Mouse (Mus musculus): ENCODE measurements at regions not wholly inside any gene's neighbourhood (a gene's known extent, or its start where the extent isn't known, plus 50 kb on each side); places are given as distances from the start of the nearest gene placed in this dataset.

DNA sequence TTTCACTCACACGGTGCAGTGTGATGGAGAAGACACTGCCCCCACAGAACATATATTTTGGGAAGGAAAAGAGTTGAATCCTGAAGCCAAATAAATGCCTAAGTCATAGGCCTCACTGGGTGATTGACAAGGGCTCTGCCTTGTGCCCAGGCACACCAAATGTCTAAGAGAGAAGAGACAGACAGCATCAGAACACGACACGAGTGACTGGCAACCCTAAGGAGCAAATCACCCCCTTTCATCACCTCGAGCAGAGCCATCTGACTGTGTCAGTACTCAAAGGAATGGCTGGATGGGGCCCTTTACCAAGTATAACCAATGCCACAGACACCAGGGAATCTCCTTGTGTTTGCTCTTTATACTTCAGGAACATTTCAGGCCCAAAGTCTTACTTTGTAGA lies 815.6 kb downstream of the Car8 start:
- Histone ChIP-seq H3K9me3 (ENCODE audit: control insufficient read depth, low read length) (no peaks in the 10 kb centered on the region), H3K9ac (ENCODE audit: low read depth, low read length) (no peak overlapping the region), H3K4me2 (ENCODE audit: low read length) (no peak overlapping the region), H3K27me3 (replicated peaks; ENCODE audit: control insufficient read depth, insufficient read depth, low read length) (no peaks in the 10 kb centered on the region), H3K4me3 (ENCODE audit: low read length) (no peak overlapping the region), H3K4me1 (ENCODE audit: control insufficient read depth, insufficient read depth, low read depth, low read length) (no peaks in the 10 kb centered on the region), H3K27ac (ENCODE audit: low read depth, low read length) (no peak overlapping the region), H3K36me3 (ENCODE audit: control insufficient read depth, insufficient read depth, low read length) (no peaks in the 10 kb centered on the region)
- 79% methylated on average over 4 of the region's 4 CpGs for WGBS
- no peak for ATAC-seq

DNA sequence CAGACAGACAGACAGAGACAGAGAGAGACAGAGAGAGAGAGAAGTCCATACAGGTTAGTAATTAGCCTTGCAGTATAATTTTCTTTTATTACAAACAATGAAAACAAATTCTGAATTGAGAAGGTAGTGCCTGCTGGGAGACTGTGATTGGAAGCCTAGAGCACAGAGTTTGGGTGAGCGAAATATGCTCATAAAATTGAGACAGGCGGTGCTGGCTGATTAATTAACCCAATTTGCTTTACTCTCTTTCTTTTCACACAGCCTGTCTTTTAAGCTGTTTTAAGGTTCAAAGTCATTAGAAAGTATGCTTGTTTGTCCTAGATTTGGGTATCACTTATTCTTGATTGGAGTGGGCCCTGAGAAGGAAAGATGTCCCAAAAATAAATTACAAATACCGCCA lies 816.1 kb downstream of the Car8 start:
- H3K27ac ChIP-seq (ENCODE audit: low read depth, low read length): no peak overlapping the region
- H3K27me3 ChIP-seq (replicated peaks; ENCODE audit: control insufficient read depth, insufficient read depth, low read length): no peaks in the 10 kb centered on the region
- H3K36me3 ChIP-seq (ENCODE audit: control insufficient read depth, insufficient read depth, low read length): no peaks in the 10 kb centered on the region
- no peak overlapping the region for H3K4me3 ChIP-seq (ENCODE audit: low read length)
- ATAC-seq: no peak
- H3K9me3 ChIP-seq (ENCODE audit: control insufficient read depth, low read length): no peaks in the 10 kb centered on the region
- no peak overlapping the region for H3K4me2 ChIP-seq (ENCODE audit: low read length)
- no peak overlapping the region for H3K9ac ChIP-seq (ENCODE audit: low read depth, low read length)
- no peaks in the 10 kb centered on the region for H3K4me1 ChIP-seq (ENCODE audit: control insufficient read depth, insufficient read depth, low read depth, low read length)
- WGBS: 84% methylated on average over 3 of the region's 3 CpGs

DNA sequence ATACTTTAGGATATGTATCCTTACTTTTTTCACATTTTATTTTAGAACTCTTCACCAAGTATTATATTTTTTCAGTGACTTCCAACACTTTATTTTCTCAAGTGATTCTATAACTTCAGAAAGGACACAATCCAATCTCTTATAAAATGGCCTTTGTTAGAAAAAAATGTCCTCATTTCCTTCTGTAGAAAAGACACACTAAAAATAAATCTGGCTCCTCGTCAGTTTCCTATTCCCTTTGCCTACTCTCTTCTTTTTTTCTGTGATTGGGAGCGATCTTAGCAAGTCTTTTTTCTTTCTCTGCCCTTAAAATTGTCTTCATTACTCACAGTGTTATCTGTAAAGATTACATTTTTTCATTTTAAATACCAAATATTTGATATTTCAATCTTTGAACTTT lies 824.5 kb downstream of the Car8 start:
- Histone ChIP-seq H3K9ac (ENCODE audit: low read depth, low read length) (no peak overlapping the region), H3K27me3 (replicated peaks; ENCODE audit: control insufficient read depth, insufficient read depth, low read length) (no peaks in the 10 kb centered on the region), H3K36me3 (ENCODE audit: control insufficient read depth, insufficient read depth, low read length) (no peaks in the 10 kb centered on the region), H3K4me2 (ENCODE audit: low read length) (no peak overlapping the region), H3K4me3 (ENCODE audit: low read length) (no peak overlapping the region), H3K9me3 (ENCODE audit: control insufficient read depth, low read length) (no peaks in the 10 kb centered on the region), H3K4me1 (ENCODE audit: control insufficient read depth, insufficient read depth, low read depth, low read length) (no peaks in the 10 kb centered on the region), H3K27ac (ENCODE audit: low read depth, low read length) (no peak overlapping the region)
- WGBS: 65% methylated on average over 2 of the region's 2 CpGs
- no peak for ATAC-seq

DNA sequence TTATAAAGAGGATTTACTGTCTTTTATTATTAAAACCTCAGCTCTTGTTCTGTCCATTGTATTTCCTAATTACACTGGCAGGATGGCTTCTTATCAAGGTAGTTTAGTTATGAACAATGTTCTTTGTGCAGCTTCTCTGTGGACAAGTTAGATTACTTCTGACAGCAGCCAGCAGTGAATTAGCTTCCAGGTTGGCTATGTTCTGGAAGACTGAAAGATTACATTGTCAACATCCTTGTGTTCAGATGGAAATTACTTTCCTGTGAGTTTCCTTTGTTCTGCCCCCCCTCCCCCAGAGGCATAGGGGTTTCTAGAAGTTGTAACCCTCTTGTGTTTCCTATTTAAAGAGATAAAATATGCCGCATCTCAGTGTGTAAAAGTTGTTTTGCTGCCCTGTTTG lies 846.1 kb downstream of the Car8 start:
- no peak for ATAC-seq
- Histone ChIP-seq H3K4me1 (ENCODE audit: control insufficient read depth, insufficient read depth, low read depth, low read length) (no peaks in the 10 kb centered on the region), H3K9me3 (ENCODE audit: control insufficient read depth, low read length) (no peaks in the 10 kb centered on the region), H3K36me3 (ENCODE audit: control insufficient read depth, insufficient read depth, low read length) (no peaks in the 10 kb centered on the region), H3K9ac (ENCODE audit: low read depth, low read length) (no peak overlapping the region), H3K4me3 (ENCODE audit: low read length) (no peak overlapping the region), H3K27ac (ENCODE audit: low read depth, low read length) (no peak overlapping the region), H3K27me3 (replicated peaks; ENCODE audit: control insufficient read depth, insufficient read depth, low read length) (no peaks in the 10 kb centered on the region), H3K4me2 (ENCODE audit: low read length) (no peak overlapping the region)
- WGBS: 56% methylated on average over 1 of the region's 1 CpGs

DNA sequence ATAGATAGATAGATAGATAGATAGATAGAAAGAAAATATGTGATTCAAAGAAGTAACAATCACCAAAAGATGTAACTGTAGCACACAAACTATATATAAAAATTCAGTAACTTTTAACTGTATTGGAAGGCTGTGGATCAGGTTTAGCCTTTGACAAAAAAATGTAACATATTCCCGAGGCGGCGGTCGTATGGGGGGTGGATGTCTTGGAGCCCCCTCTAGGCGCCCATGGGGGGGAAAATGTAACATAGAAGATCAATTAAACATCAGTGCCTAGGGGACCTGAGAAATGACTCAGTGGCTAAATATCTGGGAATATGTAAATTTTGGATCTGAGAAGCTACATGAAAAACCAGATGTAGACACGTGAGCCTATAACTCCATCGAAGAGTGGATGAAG lies 847.2 kb downstream of the Car8 start:
- H3K36me3 ChIP-seq (ENCODE audit: control insufficient read depth, insufficient read depth, low read length): no peaks in the 10 kb centered on the region
- H3K9ac ChIP-seq (ENCODE audit: low read depth, low read length): no peak overlapping the region
- no peak for ATAC-seq
- no peak overlapping the region for H3K4me3 ChIP-seq (ENCODE audit: low read length)
- no peaks in the 10 kb centered on the region for H3K9me3 ChIP-seq (ENCODE audit: control insufficient read depth, low read length)
- H3K4me1 ChIP-seq (ENCODE audit: control insufficient read depth, insufficient read depth, low read depth, low read length): no peaks in the 10 kb centered on the region
- no peak overlapping the region for H3K27ac ChIP-seq (ENCODE audit: low read depth, low read length)
- H3K4me2 ChIP-seq (ENCODE audit: low read length): no peak overlapping the region
- no peaks in the 10 kb centered on the region for H3K27me3 ChIP-seq (replicated peaks; ENCODE audit: control insufficient read depth, insufficient read depth, low read length)
- WGBS: 83% methylated on average over 7 of the region's 7 CpGs

DNA sequence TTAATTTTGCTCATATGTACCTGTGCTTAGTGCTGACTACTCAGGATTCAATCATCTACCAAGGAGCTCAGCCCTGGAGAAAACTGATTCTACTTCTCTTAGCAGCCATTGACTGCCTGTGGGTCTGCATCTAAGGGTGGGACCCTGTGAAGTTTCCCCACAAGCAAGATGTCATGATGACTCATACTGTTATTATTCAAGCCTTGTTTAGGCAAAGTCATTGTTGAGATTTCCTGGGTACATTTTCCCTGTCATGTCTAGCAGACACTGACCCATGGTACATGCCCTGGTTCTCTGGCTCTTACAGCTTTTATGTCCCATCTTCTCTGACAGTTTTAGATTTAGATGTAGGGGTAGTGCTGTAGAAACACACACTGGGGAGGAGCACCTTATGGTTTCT lies 853.8 kb downstream of the Car8 start:
- no peak overlapping the region for H3K9ac ChIP-seq (ENCODE audit: low read depth, low read length)
- H3K4me1 ChIP-seq (ENCODE audit: control insufficient read depth, insufficient read depth, low read depth, low read length): no peaks in the 10 kb centered on the region
- H3K27me3 ChIP-seq (replicated peaks; ENCODE audit: control insufficient read depth, insufficient read depth, low read length): no peaks in the 10 kb centered on the region
- no peaks in the 10 kb centered on the region for H3K9me3 ChIP-seq (ENCODE audit: control insufficient read depth, low read length)
- H3K4me3 ChIP-seq (ENCODE audit: low read length): no peak overlapping the region
- no peaks in the 10 kb centered on the region for H3K36me3 ChIP-seq (ENCODE audit: control insufficient read depth, insufficient read depth, low read length)
- ATAC-seq: no peak
- H3K4me2 ChIP-seq (ENCODE audit: low read length): no peak overlapping the region
- H3K27ac ChIP-seq (ENCODE audit: low read depth, low read length): no peak overlapping the region

- ATAC-seq: no peak
- 74% methylated on average over 2 of the region's 2 CpGs for WGBS
- Histone ChIP-seq H3K4me2 (ENCODE audit: low read length) (no peak overlapping the region), H3K4me1 (ENCODE audit: control insufficient read depth, insufficient read depth, low read depth, low read length) (no peaks in the 10 kb centered on the region), H3K9ac (ENCODE audit: low read depth, low read length) (no peak overlapping the region), H3K27ac (ENCODE audit: low read depth, low read length) (no peak overlapping the region), H3K4me3 (ENCODE audit: low read length) (no peak overlapping the region), H3K9me3 (ENCODE audit: control insufficient read depth, low read length) (no peaks in the 10 kb centered on the region), H3K27me3 (replicated peaks; ENCODE audit: control insufficient read depth, insufficient read depth, low read length) (no peaks in the 10 kb centered on the region), H3K36me3 (ENCODE audit: control insufficient read depth, insufficient read depth, low read length) (no peaks in the 10 kb centered on the region)
These were observed 858.8 kb downstream of the Car8 start for GRCm38 (mm10) chr4:7379996-7380395.

DNA sequence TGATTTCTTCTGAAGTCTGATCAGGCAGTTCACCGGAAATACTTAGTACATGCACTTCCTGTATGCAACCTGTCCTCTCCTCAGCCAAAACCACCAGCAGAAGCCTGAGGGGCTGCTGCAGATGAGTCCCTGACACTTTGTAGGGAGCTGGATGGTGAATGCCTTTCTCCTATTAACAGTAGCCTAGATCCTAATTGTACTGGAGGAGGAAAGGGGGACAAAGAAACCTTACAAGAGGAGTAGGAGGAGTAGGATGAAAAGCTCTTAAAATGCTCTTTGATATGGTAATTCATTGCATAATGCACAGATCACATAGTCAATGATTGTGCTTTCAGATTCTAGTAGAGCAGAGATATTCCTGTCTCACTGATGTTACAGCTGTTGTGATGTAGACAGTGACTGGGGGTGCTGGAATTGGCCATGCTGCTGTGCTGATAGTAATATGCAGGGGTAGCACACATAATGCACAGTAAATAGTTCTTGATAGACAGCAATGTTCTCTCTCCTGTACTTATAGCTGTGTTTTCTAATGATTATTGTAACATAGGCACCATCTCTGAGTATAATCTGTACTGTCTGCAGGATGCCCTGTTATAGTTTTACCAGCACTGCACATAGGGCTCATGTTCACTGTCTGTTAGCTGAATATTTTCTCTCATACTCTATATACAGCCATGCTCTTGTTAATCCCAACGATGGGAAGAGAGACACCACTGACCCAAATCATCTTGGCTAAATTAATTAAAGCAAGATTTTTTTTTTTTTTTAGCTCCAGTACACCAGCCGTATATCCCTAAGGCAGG lies 874.4 kb downstream of the Car8 start:
- Histone ChIP-seq H3K9me3 (ENCODE audit: control insufficient read depth, low read length) (no peaks in the 10 kb centered on the region), H3K9ac (ENCODE audit: low read depth, low read length) (no peak overlapping the region), H3K4me2 (ENCODE audit: low read length) (no peak overlapping the region), H3K4me1 (ENCODE audit: control insufficient read depth, insufficient read depth, low read depth, low read length) (no peaks in the 10 kb centered on the region), H3K4me3 (ENCODE audit: low read length) (no peak overlapping the region), H3K36me3 (ENCODE audit: control insufficient read depth, insufficient read depth, low read length) (no peaks in the 10 kb centered on the region), H3K27me3 (replicated peaks; ENCODE audit: control insufficient read depth, insufficient read depth, low read length) (no peaks in the 10 kb centered on the region), H3K27ac (ENCODE audit: low read depth, low read length) (no peak overlapping the region)
- WGBS: 77% methylated on average over 3 of the region's 3 CpGs
- ATAC-seq: no peak

DNA sequence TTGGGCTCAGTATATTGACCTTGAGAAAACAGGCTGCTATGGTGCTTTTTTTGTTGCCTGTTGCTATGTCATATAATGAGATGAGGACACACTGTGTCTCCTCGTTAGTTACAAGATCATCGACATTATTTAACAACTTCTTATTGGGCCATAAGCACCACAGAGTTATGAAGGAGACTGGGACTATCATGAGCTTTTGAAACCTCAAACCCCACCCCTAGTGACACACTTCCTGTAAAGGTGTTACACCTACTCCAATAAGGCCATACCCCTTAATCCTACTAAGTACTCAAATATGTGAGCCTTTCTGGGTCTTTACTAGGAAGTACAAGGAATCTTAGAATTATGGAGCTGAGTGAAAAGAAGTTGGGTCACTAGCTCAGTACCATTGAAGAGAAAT lies 875.3 kb downstream of the Car8 start:
- Histone ChIP-seq H3K4me3 (ENCODE audit: low read length) (no peak overlapping the region), H3K4me1 (ENCODE audit: control insufficient read depth, insufficient read depth, low read depth, low read length) (no peaks in the 10 kb centered on the region), H3K9me3 (ENCODE audit: control insufficient read depth, low read length) (no peaks in the 10 kb centered on the region), H3K9ac (ENCODE audit: low read depth, low read length) (no peak overlapping the region), H3K27ac (ENCODE audit: low read depth, low read length) (no peak overlapping the region), H3K4me2 (ENCODE audit: low read length) (no peak overlapping the region), H3K36me3 (ENCODE audit: control insufficient read depth, insufficient read depth, low read length) (no peaks in the 10 kb centered on the region), H3K27me3 (replicated peaks; ENCODE audit: control insufficient read depth, insufficient read depth, low read length) (no peaks in the 10 kb centered on the region)
- no peak for ATAC-seq
- 90% methylated on average over 2 of the region's 2 CpGs for WGBS

- ATAC-seq: no peak
- Histone ChIP-seq H3K4me2 (ENCODE audit: low read length) (no peak overlapping the region), H3K4me3 (ENCODE audit: low read length) (no peak overlapping the region), H3K4me1 (ENCODE audit: control insufficient read depth, insufficient read depth, low read depth, low read length) (no peaks in the 10 kb centered on the region), H3K9ac (ENCODE audit: low read depth, low read length) (no peak overlapping the region), H3K9me3 (ENCODE audit: control insufficient read depth, low read length) (no peaks in the 10 kb centered on the region), H3K27ac (ENCODE audit: low read depth, low read length) (no peak overlapping the region), H3K36me3 (ENCODE audit: control insufficient read depth, insufficient read depth, low read length) (no peaks in the 10 kb centered on the region), H3K27me3 (replicated peaks; ENCODE audit: control insufficient read depth, insufficient read depth, low read length) (no peaks in the 10 kb centered on the region)
- 84% methylated on average over 3 of the region's 3 CpGs for WGBS
These were observed 882.6 kb downstream of the Car8 start for GRCm38 (mm10) chr4:7356202-7356601.

Measured in hindbrain, embryonic 16.5 days (tissue).